Mouse (Mus musculus): ENCODE results near the gene Cspg5. TPM values are rescaled to one million over a fixed set of nuclear protein-coding genes. Genes with fewer than 3 reads are reported as not detected.

Cspg5 gene
- polyA plus RNA-seq, 1 experiment from 2014 or later, result 1.9 TPM

- Histone ChIP-seq H3K4me1 (ENCODE audit: control insufficient read depth in 2 of 2, insufficient read depth in 2 of 2, low read length in 2 of 2) (no peaks in the 10 kb centered on the region), H3K4me3 (ENCODE audit: control insufficient read depth in 1 of 2, insufficient read depth in 1 of 2, low read depth in 1 of 2, low read length in 2 of 2) (no peak overlapping the region), H3K9me3 (ENCODE audit: control insufficient read depth, low read length) (no peaks in the 10 kb centered on the region), H3K4me2 (ENCODE audit: low read length) (no peak overlapping the region), H3K36me3 (ENCODE audit: control insufficient read depth, insufficient read depth, low read length) (no peaks in the 10 kb centered on the region), H3K9ac (ENCODE audit: low read length) (no peak overlapping the region), H3K27ac (replicated peaks in 1 of 2; ENCODE audit: control insufficient read depth in 1 of 2, insufficient read depth in 1 of 2, low read depth in 2 of 2, low read length in 2 of 2) (no peak overlapping the region), H3K27me3 (ENCODE audit: control insufficient read depth, insufficient read depth, low read length) (no peaks in the 10 kb centered on the region)
- 77% methylated on average over 15 of the region's 15 CpGs for WGBS
- ATAC-seq (ENCODE audit: insufficient number of reproducible peaks, insufficient read depth, low FRiP score, low read depth), result no peak
Observed at GRCm38 (mm10) chr9:110255407-110256019, 11.9 kb downstream of the Cspg5 start.

GRCm38 (mm10) chr9:110258646-110259045 lies 15.1 kb downstream of the Cspg5 start:
- ATAC-seq (ENCODE audit: insufficient number of reproducible peaks, insufficient read depth, low FRiP score, low read depth), result no peak
- H3K9ac ChIP-seq (ENCODE audit: low read length), result no peak overlapping the region
- no peaks in the 10 kb centered on the region for H3K9me3 ChIP-seq (ENCODE audit: control insufficient read depth, low read length)
- H3K27me3 ChIP-seq (ENCODE audit: control insufficient read depth, insufficient read depth, low read length), result no peaks in the 10 kb centered on the region
- no peak overlapping the region for H3K4me3 ChIP-seq (ENCODE audit: control insufficient read depth in 1 of 2, insufficient read depth in 1 of 2, low read depth in 1 of 2, low read length in 2 of 2)
- no peak overlapping the region for H3K27ac ChIP-seq (replicated peaks in 1 of 2; ENCODE audit: control insufficient read depth in 1 of 2, insufficient read depth in 1 of 2, low read depth in 2 of 2, low read length in 2 of 2)
- H3K4me2 ChIP-seq (ENCODE audit: low read length), result no peak overlapping the region
- H3K36me3 ChIP-seq (ENCODE audit: control insufficient read depth, insufficient read depth, low read length), result no peaks in the 10 kb centered on the region
- 65% methylated on average over 6 of the region's 6 CpGs for WGBS
- no peaks in the 10 kb centered on the region for H3K4me1 ChIP-seq (ENCODE audit: control insufficient read depth in 2 of 2, insufficient read depth in 2 of 2, low read length in 2 of 2)

GRCm38 (mm10) chr9:110259118-110259517 lies 15.5 kb downstream of the Cspg5 start:
- 66% methylated on average over 3 of the region's 3 CpGs for WGBS

GRCm38 (mm10) chr9:110263181-110263580 lies 19.6 kb downstream of the Cspg5 start:
- Histone ChIP-seq H3K9me3 (ENCODE audit: control insufficient read depth, low read length) (no peaks in the 10 kb centered on the region), H3K4me2 (ENCODE audit: low read length) (no peak overlapping the region), H3K27me3 (ENCODE audit: control insufficient read depth, insufficient read depth, low read length) (no peaks in the 10 kb centered on the region), H3K4me1 (ENCODE audit: control insufficient read depth in 2 of 2, insufficient read depth in 2 of 2, low read length in 2 of 2) (no peaks in the 10 kb centered on the region), H3K9ac (ENCODE audit: low read length) (no peak overlapping the region), H3K4me3 (ENCODE audit: control insufficient read depth in 1 of 2, insufficient read depth in 1 of 2, low read depth in 1 of 2, low read length in 2 of 2) (no peak overlapping the region), H3K27ac (replicated peaks in 1 of 2; ENCODE audit: control insufficient read depth in 1 of 2, insufficient read depth in 1 of 2, low read depth in 2 of 2, low read length in 2 of 2) (no peak overlapping the region), H3K36me3 (ENCODE audit: control insufficient read depth, insufficient read depth, low read length) (no peaks in the 10 kb centered on the region)
- ATAC-seq (ENCODE audit: insufficient number of reproducible peaks, insufficient read depth, low FRiP score, low read depth), result no peak
- 83% methylated on average over 8 of the region's 8 CpGs for WGBS

More at GRCm38 (mm10) chr9:110259118-110259517, 15.5 kb downstream of the Cspg5 start:
- no peak for ATAC-seq (ENCODE audit: insufficient number of reproducible peaks, insufficient read depth, low FRiP score, low read depth)
- Histone ChIP-seq H3K9me3 (ENCODE audit: control insufficient read depth, low read length) (no peaks in the 10 kb centered on the region), H3K27me3 (ENCODE audit: control insufficient read depth, insufficient read depth, low read length) (no peaks in the 10 kb centered on the region), H3K9ac (ENCODE audit: low read length) (no peak overlapping the region), H3K27ac (replicated peaks in 1 of 2; ENCODE audit: control insufficient read depth in 1 of 2, insufficient read depth in 1 of 2, low read depth in 2 of 2, low read length in 2 of 2) (no peak overlapping the region), H3K4me3 (ENCODE audit: control insufficient read depth in 1 of 2, insufficient read depth in 1 of 2, low read depth in 1 of 2, low read length in 2 of 2) (no peak overlapping the region), H3K4me1 (ENCODE audit: control insufficient read depth in 2 of 2, insufficient read depth in 2 of 2, low read length in 2 of 2) (no peaks in the 10 kb centered on the region), H3K4me2 (ENCODE audit: low read length) (no peak overlapping the region), H3K36me3 (ENCODE audit: control insufficient read depth, insufficient read depth, low read length) (no peaks in the 10 kb centered on the region)

GRCm38 (mm10) chr9:110264991-110265390 lies 21.4 kb downstream of the Cspg5 start:
- WGBS, result 75% methylated on average over 9 of the region's 9 CpGs
- no peak for ATAC-seq (ENCODE audit: insufficient number of reproducible peaks, insufficient read depth, low FRiP score, low read depth)

GRCm38 (mm10) chr9:110268416-110268815 lies 24.8 kb downstream of the Cspg5 start:
- no peaks in the 10 kb centered on the region for H3K4me1 ChIP-seq (ENCODE audit: control insufficient read depth in 2 of 2, insufficient read depth in 2 of 2, low read length in 2 of 2)
- no peaks in the 10 kb centered on the region for H3K36me3 ChIP-seq (ENCODE audit: control insufficient read depth, insufficient read depth, low read length)
- no peak for ATAC-seq (ENCODE audit: insufficient number of reproducible peaks, insufficient read depth, low FRiP score, low read depth)
- no peak overlapping the region for H3K27ac ChIP-seq (replicated peaks in 1 of 2; ENCODE audit: control insufficient read depth in 1 of 2, insufficient read depth in 1 of 2, low read depth in 2 of 2, low read length in 2 of 2)
- H3K4me3 ChIP-seq (ENCODE audit: control insufficient read depth in 1 of 2, insufficient read depth in 1 of 2, low read depth in 1 of 2, low read length in 2 of 2), result no peak overlapping the region
- 93% methylated on average over 10 of the region's 10 CpGs for WGBS
- H3K9ac ChIP-seq (ENCODE audit: low read length), result no peak overlapping the region
- H3K27me3 ChIP-seq (ENCODE audit: control insufficient read depth, insufficient read depth, low read length), result no peaks in the 10 kb centered on the region
- H3K9me3 ChIP-seq (ENCODE audit: control insufficient read depth, low read length), result no peaks in the 10 kb centered on the region
- H3K4me2 ChIP-seq (ENCODE audit: low read length), result no peak overlapping the region

More at GRCm38 (mm10) chr9:110264991-110265390, 21.4 kb downstream of the Cspg5 start:
- H3K27me3 ChIP-seq (ENCODE audit: control insufficient read depth, insufficient read depth, low read length), result no peaks in the 10 kb centered on the region
- H3K4me3 ChIP-seq (ENCODE audit: control insufficient read depth in 1 of 2, insufficient read depth in 1 of 2, low read depth in 1 of 2, low read length in 2 of 2), result no peak overlapping the region
- H3K9ac ChIP-seq (ENCODE audit: low read length), result no peak overlapping the region
- no peak overlapping the region for H3K4me2 ChIP-seq (ENCODE audit: low read length)
- H3K4me1 ChIP-seq (ENCODE audit: control insufficient read depth in 2 of 2, insufficient read depth in 2 of 2, low read length in 2 of 2), result no peaks in the 10 kb centered on the region
- no peaks in the 10 kb centered on the region for H3K36me3 ChIP-seq (ENCODE audit: control insufficient read depth, insufficient read depth, low read length)
- no peak overlapping the region for H3K27ac ChIP-seq (replicated peaks in 1 of 2; ENCODE audit: control insufficient read depth in 1 of 2, insufficient read depth in 1 of 2, low read depth in 2 of 2, low read length in 2 of 2)
- H3K9me3 ChIP-seq (ENCODE audit: control insufficient read depth, low read length), result no peaks in the 10 kb centered on the region

- 88% methylated on average over 3 of the region's 3 CpGs for WGBS
- no peak overlapping the region for H3K27ac ChIP-seq (replicated peaks in 1 of 2; ENCODE audit: control insufficient read depth in 1 of 2, insufficient read depth in 1 of 2, low read depth in 2 of 2, low read length in 2 of 2)
- no peaks in the 10 kb centered on the region for H3K4me1 ChIP-seq (ENCODE audit: control insufficient read depth in 2 of 2, insufficient read depth in 2 of 2, low read length in 2 of 2)
- no peaks in the 10 kb centered on the region for H3K27me3 ChIP-seq (ENCODE audit: control insufficient read depth, insufficient read depth, low read length)
- no peaks in the 10 kb centered on the region for H3K9me3 ChIP-seq (ENCODE audit: control insufficient read depth, low read length)
- no peak overlapping the region for H3K9ac ChIP-seq (ENCODE audit: low read length)
- H3K4me3 ChIP-seq (ENCODE audit: control insufficient read depth in 1 of 2, insufficient read depth in 1 of 2, low read depth in 1 of 2, low read length in 2 of 2), result no peak overlapping the region
- no peaks in the 10 kb centered on the region for H3K36me3 ChIP-seq (ENCODE audit: control insufficient read depth, insufficient read depth, low read length)
- ATAC-seq (ENCODE audit: insufficient number of reproducible peaks, insufficient read depth, low FRiP score, low read depth), result no peak
- no peak overlapping the region for H3K4me2 ChIP-seq (ENCODE audit: low read length)
Observed at GRCm38 (mm10) chr9:110272330-110272729, 28.7 kb downstream of the Cspg5 start.

- H3K27me3 ChIP-seq (ENCODE audit: control insufficient read depth, insufficient read depth, low read length), result no peaks in the 10 kb centered on the region
- H3K9me3 ChIP-seq (ENCODE audit: control insufficient read depth, low read length), result no peaks in the 10 kb centered on the region
- no peak for ATAC-seq (ENCODE audit: insufficient number of reproducible peaks, insufficient read depth, low FRiP score, low read depth)
- WGBS, result 78% methylated on average over 4 of the region's 4 CpGs
- H3K4me1 ChIP-seq (ENCODE audit: control insufficient read depth in 2 of 2, insufficient read depth in 2 of 2, low read length in 2 of 2), result no peaks in the 10 kb centered on the region
- no peak overlapping the region for H3K4me2 ChIP-seq (ENCODE audit: low read length)
- no peak overlapping the region for H3K4me3 ChIP-seq (ENCODE audit: control insufficient read depth in 1 of 2, insufficient read depth in 1 of 2, low read depth in 1 of 2, low read length in 2 of 2)
- H3K36me3 ChIP-seq (ENCODE audit: control insufficient read depth, insufficient read depth, low read length), result no peaks in the 10 kb centered on the region
- no peak overlapping the region for H3K9ac ChIP-seq (ENCODE audit: low read length)
- no peak overlapping the region for H3K27ac ChIP-seq (replicated peaks in 1 of 2; ENCODE audit: control insufficient read depth in 1 of 2, insufficient read depth in 1 of 2, low read depth in 2 of 2, low read length in 2 of 2)
Observed at GRCm38 (mm10) chr9:110273507-110273906, 29.9 kb downstream of the Cspg5 start.
